Mouse (Mus musculus): ENCODE measurements at regions not wholly inside any gene's neighbourhood (a gene's known extent, or its start where the extent isn't known, plus 50 kb on each side); places are given as distances from the start of the nearest gene placed in this dataset.

GRCm38 (mm10) chr2:39420696-39421095 is 194.4 kb upstream of the Ppp6c start:
- TF ChIP-seq POLR2A (IDR thresholded peaks at IDR 0.05; ENCODE audit: borderline replicate concordance, low read depth, low read length) = no peak
- no peak for TF ChIP-seq CTCF (IDR thresholded peaks at IDR 0.05; ENCODE audit: low read depth, low read length)
